8 mouse cellular contexts compared by ENCODE assay signal in genomic region chr13:45931891-45932290, GRCm38 (mm10). TPM values are rescaled to one million over a fixed set of nuclear protein-coding genes. Genes with fewer than 3 reads are reported as not detected.
DNase-seq lines count a peak whose midpoint lies in the region; ATAC-seq and TF ChIP-seq lines count a peak whose summit lies in the region.

No protein-coding gene starts in this region.

- no peaks in the 10 kb centered on the region for H3K9me3 ChIP-seq in hindbrain, postnatal 0 days (ENCODE audit: low read length)
- no peaks in the 10 kb centered on the region for H3K9me3 ChIP-seq in hindbrain, embryonic 11.5 days (ENCODE audit: control insufficient read depth, low read length)
- H3K9me3 ChIP-seq in heart, embryonic 10.5 days: no peaks in the 10 kb centered on the region

- no peak for TF ChIP-seq POLR2A in spleen, adult 2 months (IDR thresholded peaks at IDR 0.05; ENCODE audit: low read depth, low read length)

- no peak overlapping the region for H3K9ac ChIP-seq in hindbrain, postnatal 0 days (replicated peaks; ENCODE audit: low read length)
- H3K9ac ChIP-seq in hindbrain, embryonic 11.5 days (ENCODE audit: low read depth, low read length): no peak overlapping the region

- TF ChIP-seq CTCF in hindbrain, postnatal 0 days (IDR thresholded peaks at IDR 0.05; ENCODE audit: low read depth): peak; percentile 49
- TF ChIP-seq CTCF in spleen, adult 2 months (IDR thresholded peaks at IDR 0.05; ENCODE audit: extremely low read depth, insufficient read depth, insufficient read length, insufficient replicate concordance): peak; percentile 9; the same call in 1 of the 2 replicates

- WGBS in hindbrain, postnatal 0 days: 64% methylated on average over 1 of the region's 1 CpGs
- 55% methylated on average over 1 of the region's 1 CpGs for WGBS in hindbrain, embryonic 11.5 days
- WGBS in spleen, adult 2 months: 84% methylated on average over 1 of the region's 1 CpGs
- WGBS in heart, embryonic 10.5 days: 59% methylated on average over 1 of the region's 1 CpGs

- H3K4me3 ChIP-seq in hindbrain, postnatal 0 days (ENCODE audit: low read length): no peak overlapping the region
- no peak overlapping the region for H3K4me3 ChIP-seq in hindbrain, embryonic 11.5 days (ENCODE audit: low read depth, low read length)
- no peak overlapping the region for H3K4me3 ChIP-seq in spleen, adult 2 months (ENCODE audit: extremely low read depth, insufficient read depth, insufficient read length)
- H3K4me3 ChIP-seq in heart, embryonic 10.5 days: no peak overlapping the region

- ATAC-seq in hindbrain, postnatal 0 days: no peak
- ATAC-seq in hindbrain, embryonic 11.5 days (ENCODE audit: low FRiP score): no peak

- no peak for DNase-seq in hindbrain, postnatal 0 days (ENCODE audit: low spot score)
- no peak for DNase-seq in hindbrain, embryonic 11.5 days (ENCODE audit: low spot score)
- DNase-seq in spleen, adult 2 months (ENCODE audit: low read depth in 1 of 2, low spot score in 2 of 2): no peak
- DNase-seq in spleen, adult 12 weeks (ENCODE audit: low spot score): no peak
- peak; percentile 44 for DNase-seq in ZHBTc4 (ENCODE audit: low read depth, low spot score)
- DNase-seq in testis, postnatal 14 days (ENCODE audit: low spot score): peak; percentile 19
- no peak for DNase-seq in right cerebral cortex, postnatal 36 days (ENCODE audit: low spot score in 2 of 2)
- DNase-seq in heart, embryonic 10.5 days (ENCODE audit: low spot score): no peak

- H3K27ac ChIP-seq in hindbrain, postnatal 0 days: no peak overlapping the region
- no peak overlapping the region for H3K27ac ChIP-seq in hindbrain, embryonic 11.5 days (ENCODE audit: low read depth, low read length)
- no peak overlapping the region for H3K27ac ChIP-seq in spleen, adult 2 months (ENCODE audit: insufficient read depth, low read length)
- H3K27ac ChIP-seq in heart, embryonic 10.5 days: no peak overlapping the region

- H3K27me3 ChIP-seq in hindbrain, postnatal 0 days (ENCODE audit: insufficient read depth, low read length): no peaks in the 10 kb centered on the region
- H3K27me3 ChIP-seq in hindbrain, embryonic 11.5 days (ENCODE audit: control insufficient read depth, insufficient read depth, low read length): no peaks in the 10 kb centered on the region
- no peaks in the 10 kb centered on the region for H3K27me3 ChIP-seq in spleen, adult 2 months (ENCODE audit: control insufficient read depth, insufficient read depth, low read length)
- H3K27me3 ChIP-seq in heart, embryonic 10.5 days (ENCODE audit: insufficient read depth, poor library complexity, severe bottlenecking): no peaks in the 10 kb centered on the region

- no peaks in the 10 kb centered on the region for H3K4me1 ChIP-seq in hindbrain, postnatal 0 days (ENCODE audit: insufficient read depth, low read length)
- no peaks in the 10 kb centered on the region for H3K4me1 ChIP-seq in hindbrain, embryonic 11.5 days (replicated peaks; ENCODE audit: control insufficient read depth, insufficient read depth, low read length)
- no peaks in the 10 kb centered on the region for H3K4me1 ChIP-seq in spleen, adult 2 months (ENCODE audit: control insufficient read depth, insufficient read depth, insufficient read length)
- peaks cover 23% of the 10 kb centered on the region for H3K4me1 ChIP-seq in heart, embryonic 10.5 days

- H3K36me3 ChIP-seq in hindbrain, postnatal 0 days (ENCODE audit: insufficient read depth, low read length): no peaks in the 10 kb centered on the region
- no peaks in the 10 kb centered on the region for H3K36me3 ChIP-seq in hindbrain, embryonic 11.5 days (ENCODE audit: control insufficient read depth, insufficient read depth, low read length)
- H3K36me3 ChIP-seq in spleen, adult 2 months (ENCODE audit: control insufficient read depth, insufficient read depth, low read length): no peaks in the 10 kb centered on the region
- peaks cover 8% of the 10 kb centered on the region; the same call in 1 of the 2 replicates for H3K36me3 ChIP-seq in heart, embryonic 10.5 days

- H3K4me2 ChIP-seq in hindbrain, postnatal 0 days (ENCODE audit: low read depth, low read length): no peak overlapping the region
- no peak overlapping the region for H3K4me2 ChIP-seq in hindbrain, embryonic 11.5 days (replicated peaks; ENCODE audit: low read depth, low read length)

RNA-seq across cellular contexts. Expression of gene Atxn1, which starts 32.9 kb away (rescaled TPM):
- 32.0 and 44.6 TPM in 2 replicates for total RNA-seq in hindbrain, postnatal 0 days (2014; rRNA removed)
- 8.6 and 9.3 TPM in 2 replicates for polyA plus RNA-seq in hindbrain, postnatal 0 days (2015; fragmentation: Nextera tagmentation; extraction: Ambion mirVana)
- polyA plus RNA-seq in hindbrain, embryonic 11.5 days (2014; fragmentation: Nextera tagmentation; extraction: Ambion mirVana): 1.5 and 3.2 TPM in 2 replicates
- 10.6 and 10.9 TPM in 2 replicates for polyA plus RNA-seq in spleen, adult 2 months (2012; rRNA removed)
- 3.9 and 6.2 TPM in 2 replicates for polyA plus RNA-seq in heart, embryonic 10.5 days (2016; fragmentation: Nextera tagmentation; extraction: Ambion mirVana)

Comparison
In these comparisons a context has a peak if more than half of its experiments do, and no peak if none do; other contexts are left out.
1. DNase-seq: peak in ZHBTc4 (single experiment) and testis, postnatal 14 days (single experiment); none in hindbrain, postnatal 0 days (single experiment), hindbrain, embryonic 11.5 days (single experiment), spleen, adult 2 months (0 of 2), spleen, adult 12 weeks (single experiment), right cerebral cortex, postnatal 36 days (0 of 2) and heart, embryonic 10.5 days (single experiment).